Mouse (Mus musculus) ovary, adult 18-20 months (tissue): Measurements from ENCODE around the gene Wfikkn2.

Source experiments
- DNase-seq: peaks from one replicate; pipeline ENCODE4 v3.0.0; 2022; ENCODE audit warnings: low spot score, mixed read lengths

The Wfikkn2 gene

GRCm38 (mm10) chr11:94221257-94221656 lies 24.5 kb downstream of the Wfikkn2 start:
- no peak for DNase-seq

- DNase-seq = no peak
Measured at GRCm38 (mm10) chr11:94216247-94216646, 29.6 kb downstream of the Wfikkn2 start.

- no peak for DNase-seq
Measured at GRCm38 (mm10) chr11:94215581-94215980, 30.2 kb downstream of the Wfikkn2 start.

GRCm38 (mm10) chr11:94213735-94214594 lies 31.8 kb downstream of the Wfikkn2 start:
- DNase-seq = no peak

GRCm38 (mm10) chr11:94212997-94213396 lies 32.8 kb downstream of the Wfikkn2 start:
- DNase-seq = no peak

GRCm38 (mm10) chr11:94212489-94212836 lies 33.3 kb downstream of the Wfikkn2 start:
- no peak for DNase-seq

- peak; percentile 66 for DNase-seq
Measured at GRCm38 (mm10) chr11:94211651-94212488, 33.9 kb downstream of the Wfikkn2 start.

- peak; percentile 99 for DNase-seq
Measured at GRCm38 (mm10) chr11:94211124-94211603, 34.6 kb downstream of the Wfikkn2 start, which contains the start of gene Tob1. TSS of gene Tob1 (plus strand) at chr11:94211454.

- peak; percentile 94 for DNase-seq
Measured at GRCm38 (mm10) chr11:94210191-94211086, 35.4 kb downstream of the Wfikkn2 start.

GRCm38 (mm10) chr11:94209695-94210131 lies 36.1 kb downstream of the Wfikkn2 start:
- DNase-seq = no peak

GRCm38 (mm10) chr11:94208811-94209675 lies 36.8 kb downstream of the Wfikkn2 start:
- DNase-seq = no peak

GRCm38 (mm10) chr11:94206398-94207114 lies 39.2 kb downstream of the Wfikkn2 start:
- DNase-seq = no peak

GRCm38 (mm10) chr11:94203066-94203465 lies 42.7 kb downstream of the Wfikkn2 start:
- DNase-seq = no peak

GRCm38 (mm10) chr11:94202106-94202505 lies 43.7 kb downstream of the Wfikkn2 start:
- no peak for DNase-seq

- no peak for DNase-seq
Measured at GRCm38 (mm10) chr11:94200422-94200821, 45.4 kb downstream of the Wfikkn2 start.

- no peak for DNase-seq
Measured at GRCm38 (mm10) chr11:94199771-94200170, 46.0 kb downstream of the Wfikkn2 start.

GRCm38 (mm10) chr11:94198405-94199146 lies 47.2 kb downstream of the Wfikkn2 start:
- DNase-seq = no peak

GRCm38 (mm10) chr11:94196311-94196710 lies 49.5 kb downstream of the Wfikkn2 start:
- no peak for DNase-seq

- DNase-seq = no peak
Measured at GRCm38 (mm10) chr11:94193109-94193508, 52.7 kb downstream of the Wfikkn2 start.
